Mouse (Mus musculus) yolk sac, embryonic 10.5 days (tissue): Measurements from ENCODE around the gene Cpxm1.
A peak's percentile ranks its signal among the peaks of the same experiment; 100 is the strongest.

Source experiments
- DNase-seq: peaks from one replicate; pipeline ENCODE4 v3.0.0-alpha.2; 2017; ENCODE audit warnings: low spot score

The Cpxm1 gene

DNA sequence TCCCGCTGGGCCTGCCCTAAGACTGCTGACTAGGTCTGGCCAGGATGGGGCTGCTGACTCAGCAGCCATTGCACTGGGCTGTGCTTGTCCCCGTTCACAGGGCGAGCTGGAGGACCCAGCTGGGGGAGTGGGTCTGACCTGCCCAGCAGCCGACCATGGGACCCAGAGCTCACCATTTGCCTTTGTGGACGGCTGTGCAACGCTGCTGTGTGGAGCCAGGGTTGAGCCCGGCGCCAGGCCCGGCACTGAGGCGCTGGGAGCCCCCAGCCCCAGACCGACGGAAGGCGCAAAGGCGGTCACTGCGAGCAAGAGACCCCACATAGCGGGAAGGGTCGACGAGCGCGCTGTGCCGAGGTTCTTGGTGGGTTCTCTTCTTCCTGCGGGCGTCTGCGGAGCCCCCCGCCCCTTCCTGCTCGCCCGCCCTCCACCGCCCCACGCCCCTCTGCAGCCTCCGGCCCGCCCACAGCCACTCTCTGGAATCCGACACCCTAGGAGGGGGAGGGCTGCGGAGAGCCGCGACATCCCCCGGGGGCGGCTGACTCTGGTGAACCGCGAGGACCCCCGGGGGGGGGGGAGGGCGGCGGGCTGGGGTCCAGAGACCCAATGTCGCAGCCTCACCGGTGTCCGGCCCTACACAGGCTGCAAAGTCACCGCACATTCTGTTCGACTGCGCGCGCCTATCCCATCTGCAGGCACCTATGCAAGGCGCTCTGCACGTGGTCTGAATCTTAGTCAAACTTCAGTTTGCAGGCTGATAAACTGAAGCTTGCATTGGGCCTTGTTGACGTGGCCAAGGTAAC lies at the start of gene Cpxm1:
Cpxm1 (minus strand) TSS at position 389 of the 800 bp plus-strand sequence.
- DNase-seq, result peak; percentile 82

DNA sequence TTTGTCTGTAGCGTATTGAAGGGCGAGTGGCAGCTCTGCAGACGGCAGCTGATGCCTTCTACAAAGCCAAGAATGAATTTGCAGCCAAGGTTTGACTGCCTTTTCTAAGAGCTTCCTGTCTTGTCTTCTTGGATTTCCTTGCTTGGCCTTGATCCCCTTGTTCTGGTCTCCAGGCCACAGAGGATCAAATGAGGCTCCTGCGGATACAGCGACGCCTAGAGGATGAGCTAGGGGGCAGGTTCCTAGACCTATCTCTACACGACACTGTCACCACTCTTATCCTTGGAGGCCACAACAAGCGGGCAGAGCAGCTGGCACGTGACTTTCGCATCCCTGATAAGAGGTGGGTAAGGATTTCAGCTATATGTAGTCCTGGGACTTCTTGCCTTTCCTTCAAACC lies 44.8 kb upstream of the Cpxm1 start:
- DNase-seq, result no peak

DNA sequence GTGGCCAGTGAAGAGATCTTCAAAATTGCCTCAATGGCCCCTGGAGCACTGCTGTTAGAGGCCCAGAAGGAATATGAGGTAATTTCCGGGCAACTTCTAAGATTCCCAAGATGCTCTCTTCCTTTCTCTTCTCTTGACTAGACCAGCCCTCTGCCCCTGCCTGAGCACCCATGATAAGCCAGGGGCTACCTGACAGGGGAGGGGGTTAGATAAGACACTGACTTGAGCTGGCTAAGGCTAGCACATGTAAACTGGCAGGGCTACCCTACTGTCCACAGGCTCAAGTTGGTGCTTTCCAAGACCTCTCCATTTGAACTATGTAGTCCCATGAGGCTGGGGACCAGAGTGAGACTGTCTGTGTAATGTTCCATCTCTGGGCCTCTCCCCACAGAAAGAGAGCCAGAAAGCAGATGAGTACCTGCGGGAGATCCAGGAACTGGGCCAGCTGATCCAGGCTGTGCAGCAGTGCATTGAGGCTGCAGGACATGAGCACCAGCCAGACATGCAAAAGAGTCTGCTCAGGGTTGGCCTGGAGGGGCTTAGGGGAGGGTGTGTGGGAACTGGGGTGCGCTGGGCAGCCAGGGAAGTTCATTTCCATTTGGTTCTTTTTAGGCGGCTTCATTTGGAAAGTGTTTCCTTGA lies 42.6 kb upstream of the Cpxm1 start:
- DNase-seq, result no peak

DNA sequence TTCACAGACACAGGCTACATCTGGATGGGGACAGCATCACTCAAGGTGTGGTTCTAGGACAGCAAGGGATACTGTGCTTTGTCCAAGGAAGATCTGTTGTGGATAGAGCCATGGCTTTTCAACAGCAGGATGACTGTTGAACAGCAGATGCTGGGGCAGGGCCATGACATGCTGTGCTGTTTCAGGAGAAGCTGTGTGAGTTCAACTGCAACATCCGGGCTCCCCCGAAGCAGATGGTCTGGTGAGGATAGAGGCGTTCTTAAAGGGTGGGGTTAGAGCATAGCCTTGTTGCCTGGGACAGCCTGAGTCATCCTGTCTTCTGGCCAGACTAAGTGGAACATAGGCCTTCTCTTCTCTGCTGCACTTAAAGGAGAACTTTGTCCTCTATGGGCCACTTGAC lies 41.5 kb upstream of the Cpxm1 start:
- no peak for DNase-seq

DNA sequence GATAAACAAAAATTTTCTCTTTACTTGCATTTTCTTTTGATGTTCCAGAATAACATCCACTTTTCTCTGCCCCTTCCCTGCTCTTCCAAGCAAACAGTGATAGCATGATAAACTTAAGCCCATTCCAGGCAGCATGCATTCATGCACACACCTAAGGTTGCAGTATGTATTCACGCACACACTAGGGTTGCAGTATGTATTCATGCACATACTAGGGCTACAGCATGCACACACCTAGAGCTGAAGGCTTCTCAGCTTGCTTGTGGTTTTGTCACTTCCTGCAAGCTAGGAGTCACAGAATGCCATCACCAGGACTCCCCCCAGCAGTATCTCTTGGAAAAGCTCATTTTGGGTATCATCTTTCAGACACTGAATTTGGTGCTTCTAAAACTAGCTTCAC lies 39.4 kb upstream of the Cpxm1 start:
- DNase-seq, result no peak

DNA sequence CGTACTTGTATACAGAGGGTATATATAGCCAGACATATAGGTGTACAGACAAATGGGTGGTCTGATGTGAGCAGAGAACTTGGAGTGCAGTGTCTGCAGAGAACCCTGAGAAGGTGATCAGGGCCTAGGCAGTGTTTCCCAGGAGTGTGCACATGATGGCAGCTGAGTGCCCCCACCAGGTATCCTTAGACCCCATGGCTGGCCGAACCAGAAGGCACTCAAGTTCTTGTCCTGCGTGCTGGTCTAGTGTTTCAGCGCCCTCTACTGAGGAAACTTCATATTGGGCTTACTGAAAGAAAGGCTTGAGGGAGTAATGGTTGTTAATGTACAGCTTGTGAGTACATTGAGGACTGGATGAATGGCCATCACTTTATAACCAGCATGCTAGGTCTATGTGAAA lies 35.8 kb upstream of the Cpxm1 start:
- no peak for DNase-seq

DNA sequence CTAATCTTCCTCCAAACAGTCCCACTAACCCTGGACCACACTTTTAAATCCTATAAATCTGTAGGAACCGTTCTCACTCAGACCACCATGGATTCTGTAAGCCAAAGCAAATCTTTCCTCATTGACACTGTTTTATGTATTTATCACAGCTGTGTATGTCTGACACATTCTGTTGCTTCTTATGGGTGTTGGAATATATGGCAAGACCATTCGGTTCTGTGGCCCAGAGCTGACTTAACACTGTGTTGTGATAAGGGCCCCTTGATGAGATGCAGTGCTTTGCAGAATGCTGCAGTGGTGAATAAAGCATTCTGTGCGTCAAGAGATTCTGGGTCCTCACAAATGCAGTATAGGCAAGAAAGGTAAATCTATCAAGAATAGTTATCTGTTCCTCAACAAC lies 34.8 kb upstream of the Cpxm1 start:
- no peak for DNase-seq

DNA sequence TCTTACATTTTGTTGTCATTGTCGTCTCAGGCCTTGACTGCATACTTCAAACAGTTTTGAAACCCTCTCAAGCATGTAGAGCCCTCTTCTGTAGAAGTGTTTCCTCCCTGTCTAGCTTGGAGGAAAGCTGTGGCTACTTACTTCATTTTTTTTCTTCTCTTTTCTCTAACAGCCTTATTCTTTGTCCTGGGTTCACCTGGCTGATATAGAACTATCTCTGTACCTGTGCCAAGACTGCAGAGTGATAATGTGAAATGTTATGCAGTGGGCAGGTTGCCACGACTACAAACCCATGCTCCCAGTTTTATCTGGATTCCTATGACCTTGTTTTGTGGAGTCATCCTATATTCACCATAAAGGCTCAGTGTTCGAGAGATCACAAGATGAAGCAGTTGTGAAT lies 33.1 kb upstream of the Cpxm1 start:
- DNase-seq, result no peak

DNA sequence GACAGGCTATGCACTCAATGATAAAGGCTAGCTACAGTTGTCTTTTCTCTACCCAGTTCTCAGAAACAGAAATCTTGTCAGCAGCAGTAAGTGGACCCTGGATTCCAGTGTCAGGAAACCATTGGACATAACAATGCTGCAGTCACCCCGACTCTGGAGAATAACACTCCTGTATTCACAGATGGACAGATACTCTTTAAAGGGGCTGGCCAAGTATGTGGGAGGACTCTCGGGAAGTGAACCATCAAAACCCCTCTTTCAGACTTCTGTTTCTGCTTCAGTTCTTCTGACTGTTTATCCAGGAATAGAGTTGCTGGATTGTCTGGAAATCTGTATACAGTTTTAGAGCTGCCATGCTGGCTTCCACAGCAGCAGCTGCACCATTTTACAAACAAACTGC lies 32.5 kb upstream of the Cpxm1 start:
- no peak for DNase-seq

DNA sequence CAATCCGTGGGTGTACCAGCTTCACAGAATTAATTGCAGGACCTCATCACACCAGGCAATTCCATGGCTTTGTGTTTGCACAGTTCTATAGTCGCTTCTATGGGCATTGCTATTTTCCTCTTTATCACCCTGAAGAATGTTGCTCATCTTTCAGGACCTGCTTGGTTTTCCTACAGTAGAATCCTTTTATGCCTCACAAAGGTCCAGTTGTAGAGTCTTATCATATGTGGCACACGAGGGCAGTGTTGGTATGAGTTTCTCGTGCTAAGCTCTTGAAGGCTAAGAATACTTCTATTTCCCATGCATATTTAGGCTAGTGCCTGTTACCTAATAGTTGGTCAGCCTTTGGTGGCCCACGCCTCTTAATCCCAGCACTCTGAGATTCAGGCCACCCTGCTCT lies 27.7 kb upstream of the Cpxm1 start:
- no peak for DNase-seq

DNA sequence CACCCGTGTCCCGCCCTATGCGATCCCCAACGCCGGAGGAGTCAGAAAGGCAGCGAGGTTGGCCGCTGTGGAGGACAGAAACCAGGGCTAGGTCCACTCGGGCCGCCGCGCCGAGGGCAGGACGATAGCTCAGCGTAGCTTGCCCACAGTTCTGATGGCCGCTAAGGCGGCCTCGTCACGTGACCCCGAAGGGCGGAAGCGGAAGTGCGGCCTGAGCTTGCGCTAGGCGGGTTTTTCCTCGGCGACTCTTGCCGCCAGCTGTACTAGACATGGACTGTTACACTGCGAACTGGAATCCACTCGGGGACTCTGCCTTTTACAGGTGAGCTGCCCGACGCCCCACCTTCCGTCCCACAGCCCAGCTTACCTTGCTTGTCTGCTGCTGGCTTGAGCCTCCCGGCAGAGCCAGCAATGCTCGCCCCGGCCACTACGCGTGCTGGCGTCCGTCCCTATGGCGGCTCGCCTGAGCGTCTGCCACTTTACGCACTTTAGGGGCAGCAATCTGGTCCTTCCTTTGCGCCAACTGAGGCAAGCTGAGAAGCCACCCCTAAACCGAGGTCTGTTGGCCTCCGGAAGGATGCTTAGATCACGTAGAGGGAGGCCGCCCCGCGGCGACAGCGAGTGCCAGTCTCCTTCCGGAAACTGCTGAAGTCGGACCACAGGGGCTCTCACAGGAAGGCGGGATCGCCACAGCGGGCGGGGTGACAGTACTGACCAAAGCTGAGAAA lies 26.9 kb upstream of the Cpxm1 start, which contains the start of the genes Vps16 and Pced1a:
Vps16 (plus strand) TSS at position 214 of the 728 bp plus-strand sequence.
Pced1a (minus strand) TSS at position 576 of the 728 bp plus-strand sequence.
- peak; percentile 93 for DNase-seq

DNA sequence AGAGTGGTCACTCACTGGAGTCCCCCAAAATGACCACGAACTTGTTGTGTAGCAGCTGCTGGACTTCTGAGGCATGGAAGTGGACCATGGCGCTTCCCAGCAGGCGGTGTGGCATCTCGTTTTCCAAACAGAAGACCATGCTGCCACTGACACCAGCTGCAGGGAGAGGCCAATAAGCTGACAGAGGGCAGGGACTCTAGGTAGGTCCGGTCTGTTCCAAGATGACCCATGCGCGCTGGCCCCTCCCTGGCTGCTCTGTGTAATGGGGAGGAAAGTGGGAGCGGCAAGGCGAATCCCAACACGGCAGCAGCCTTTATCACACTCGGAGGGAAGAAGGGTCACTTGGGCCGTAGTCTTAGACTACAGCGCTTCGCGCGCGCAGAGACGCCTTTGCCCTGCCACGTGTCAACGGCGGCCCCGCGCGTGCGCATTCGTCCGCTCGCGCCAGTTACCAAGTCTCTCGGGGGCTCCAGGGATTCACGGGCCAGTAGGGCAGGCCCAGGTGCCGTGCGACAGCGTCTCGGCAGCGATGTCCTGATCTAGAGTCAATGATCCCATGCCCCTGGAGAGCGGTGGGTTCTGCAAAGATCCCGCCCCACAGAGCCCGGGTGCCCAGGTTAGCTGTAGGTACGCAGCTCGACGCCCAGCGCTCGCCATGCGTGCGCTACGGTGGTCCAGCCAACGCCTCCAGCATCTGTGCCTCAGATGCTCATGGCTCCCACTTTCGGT lies 26.2 kb upstream of the Cpxm1 start:
- peak; percentile 84 for DNase-seq

DNA sequence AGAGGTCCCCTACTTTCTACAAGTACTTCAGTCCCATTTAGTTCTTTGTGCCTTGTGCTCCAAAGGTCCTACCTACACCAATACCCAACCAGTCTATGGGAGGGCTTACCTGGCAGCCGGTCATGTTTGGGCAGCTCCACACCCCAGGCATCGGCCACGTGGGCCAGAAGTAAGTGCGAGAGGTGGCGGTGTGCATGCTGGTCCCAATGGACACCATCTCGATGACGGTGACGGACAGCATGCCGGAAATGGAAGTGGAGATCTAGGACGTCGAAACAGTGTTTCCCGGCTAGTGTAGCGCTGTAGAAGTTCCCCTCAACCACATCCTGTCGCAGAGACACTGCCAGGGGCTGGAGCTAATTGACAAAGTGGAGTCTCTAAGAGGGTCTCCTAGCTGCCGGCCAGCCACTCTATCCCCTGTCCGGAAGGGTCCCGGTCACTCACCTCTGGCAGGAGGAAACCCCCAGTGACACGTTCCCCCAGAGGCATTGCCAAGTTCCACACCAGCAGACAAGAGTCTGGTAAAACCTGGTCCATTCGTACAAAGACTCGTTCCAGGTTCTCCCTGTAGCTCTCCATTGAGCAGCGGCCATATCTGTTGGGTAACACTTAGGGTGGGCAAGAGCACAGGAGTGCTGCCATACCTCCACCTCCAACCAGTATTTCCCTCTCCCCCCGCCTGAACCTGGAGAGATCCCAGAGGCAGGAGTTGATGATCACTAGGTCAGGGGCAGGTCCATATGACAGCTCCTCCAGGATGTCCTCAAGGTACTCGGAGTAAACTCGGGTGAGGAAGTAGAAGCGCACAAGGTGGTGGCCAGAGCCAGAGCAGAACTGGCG lies 24.6 kb upstream of the Cpxm1 start:
- DNase-seq, result no peak

DNA sequence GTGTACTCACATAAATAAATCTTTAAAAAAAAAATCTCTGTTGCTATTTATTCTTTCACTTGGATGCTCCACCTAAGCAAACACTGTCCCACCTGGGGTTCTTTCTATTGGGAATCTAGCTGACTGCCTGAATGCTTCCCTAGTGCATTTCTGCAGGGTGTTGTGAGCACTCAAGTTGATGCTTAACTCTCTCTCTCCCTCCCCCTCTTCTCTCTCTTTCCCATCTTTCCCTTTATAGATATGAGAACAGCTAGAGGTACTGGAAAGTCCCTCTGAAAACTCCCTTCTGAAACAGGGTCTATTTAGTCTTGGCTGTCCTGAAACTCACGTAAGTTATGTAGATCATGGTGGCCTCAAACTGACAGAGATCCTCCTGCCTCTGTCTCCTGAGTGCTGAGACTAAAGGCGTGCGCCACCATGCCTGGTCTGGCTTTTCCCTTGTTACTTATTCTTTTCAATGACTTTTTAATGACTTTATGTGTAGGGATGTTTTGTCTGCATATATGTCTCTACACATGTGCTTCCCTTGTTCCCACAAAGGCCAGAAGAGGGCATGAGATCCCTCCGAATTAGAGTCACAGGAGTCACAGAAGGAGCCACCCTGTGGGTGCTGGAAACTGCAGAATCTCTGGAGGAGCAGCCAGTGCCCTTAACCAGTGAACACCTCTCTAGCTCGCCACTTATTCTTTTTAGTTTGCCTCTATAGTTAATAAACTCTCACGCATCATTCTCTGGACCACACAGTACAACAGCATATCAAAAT lies 16.9 kb upstream of the Cpxm1 start:
- DNase-seq, result no peak

DNA sequence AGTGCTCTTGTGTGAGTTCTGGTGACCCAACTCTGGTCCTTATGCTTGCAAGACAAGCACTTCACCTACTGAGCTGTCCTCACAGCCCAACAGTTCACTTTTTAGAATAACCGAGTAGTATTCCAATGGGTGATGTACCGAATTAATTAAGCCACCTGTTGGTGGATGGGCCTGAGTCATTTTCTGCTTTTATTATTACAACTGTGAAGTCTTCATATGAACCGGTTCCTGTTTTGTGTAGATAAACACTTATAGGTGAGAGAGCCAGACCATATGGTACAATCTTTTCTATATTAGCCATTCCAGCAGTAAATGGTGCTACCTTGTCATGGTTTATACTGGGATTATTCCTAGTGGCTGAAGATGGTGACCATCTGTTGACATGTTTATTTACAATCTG lies 15.4 kb upstream of the Cpxm1 start:
- no peak for DNase-seq

DNA sequence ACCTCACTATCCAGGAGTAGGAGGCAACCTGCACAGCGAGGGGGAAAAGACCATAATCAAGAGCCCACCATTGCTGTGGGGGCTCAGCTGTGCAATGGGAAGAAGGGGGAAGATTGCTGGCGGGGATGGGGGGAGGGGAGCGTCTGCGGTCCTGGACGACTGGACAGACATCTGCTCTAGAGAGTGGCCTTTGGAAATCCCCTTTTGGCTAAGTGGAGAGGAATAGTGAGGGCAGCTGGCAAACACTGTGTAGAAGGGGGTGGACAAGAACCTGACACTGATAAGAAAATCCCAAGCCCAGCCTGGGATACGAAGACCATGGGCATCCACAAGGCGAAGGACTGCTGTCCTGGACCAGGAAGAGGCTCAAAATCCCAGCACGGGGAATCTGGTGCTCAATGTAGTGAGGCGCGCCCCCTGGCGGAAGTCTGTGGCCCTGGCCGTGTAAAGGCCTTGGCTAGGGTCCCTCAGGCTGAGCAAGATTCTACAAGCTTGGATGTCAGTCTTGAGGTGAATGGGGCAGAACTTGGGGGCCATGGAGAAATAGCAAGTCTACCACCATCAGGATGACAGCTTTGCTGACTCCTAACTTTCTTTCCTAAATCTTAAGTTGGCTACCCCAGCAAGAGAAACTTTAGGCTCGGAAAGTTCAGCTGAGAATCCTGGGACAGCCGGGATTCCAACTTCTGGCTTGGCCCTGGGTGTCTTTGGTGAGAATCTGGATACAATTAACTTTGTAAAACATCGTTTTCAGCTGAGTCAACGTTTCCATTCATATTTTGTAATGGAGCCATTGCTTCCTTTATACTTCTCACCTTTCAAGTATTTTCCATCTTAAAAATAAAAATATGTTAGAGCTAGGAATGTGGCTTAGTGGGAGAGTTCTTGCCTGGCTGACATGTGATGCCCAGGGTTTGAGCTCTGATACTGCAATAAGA lies 14.5 kb upstream of the Cpxm1 start:
- peak; percentile 60 for DNase-seq

DNA sequence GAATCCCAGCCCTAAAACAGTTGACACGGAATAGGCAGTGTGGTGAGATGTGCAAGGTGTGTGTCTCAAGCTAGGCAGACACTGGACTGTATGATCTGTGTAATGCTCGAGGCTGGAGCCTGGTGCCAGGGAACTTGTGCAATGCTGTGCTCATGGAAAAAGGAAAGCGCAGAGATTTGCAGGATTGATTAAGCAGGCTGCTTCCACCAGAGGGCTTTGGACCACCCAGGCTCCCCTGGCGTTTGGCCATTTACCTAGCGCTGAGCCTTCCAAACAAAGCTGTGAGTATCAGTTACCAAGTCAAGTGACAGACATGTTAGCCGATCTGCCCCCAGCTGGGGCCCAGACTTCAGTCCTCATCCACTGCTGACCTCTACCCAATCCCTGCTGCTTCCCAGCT lies 10.8 kb upstream of the Cpxm1 start:
- no peak for DNase-seq

DNA sequence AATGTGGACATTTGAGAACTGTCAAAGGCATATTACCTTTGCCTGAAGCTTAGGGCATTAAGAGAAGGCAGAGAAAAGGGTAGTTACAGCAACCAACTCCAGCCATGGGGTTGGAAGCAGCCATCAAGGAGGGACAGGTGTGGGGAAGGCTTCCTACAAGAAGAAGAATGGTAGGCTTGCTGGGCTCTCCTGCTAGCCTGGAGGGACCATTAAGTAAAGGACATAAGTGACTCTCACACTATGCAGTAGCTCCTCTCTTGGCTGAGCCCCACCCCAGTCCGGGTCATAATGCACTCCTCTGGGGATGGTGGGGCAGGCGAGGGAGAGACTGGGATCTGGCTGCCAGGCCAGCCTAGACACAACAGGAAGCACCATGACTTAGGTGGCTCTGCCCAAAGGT lies 8.8 kb upstream of the Cpxm1 start, which contains the start of gene Tmem239:
Tmem239 (plus strand) TSS at position 301 of the 400 bp plus-strand sequence.
- DNase-seq, result no peak

DNA sequence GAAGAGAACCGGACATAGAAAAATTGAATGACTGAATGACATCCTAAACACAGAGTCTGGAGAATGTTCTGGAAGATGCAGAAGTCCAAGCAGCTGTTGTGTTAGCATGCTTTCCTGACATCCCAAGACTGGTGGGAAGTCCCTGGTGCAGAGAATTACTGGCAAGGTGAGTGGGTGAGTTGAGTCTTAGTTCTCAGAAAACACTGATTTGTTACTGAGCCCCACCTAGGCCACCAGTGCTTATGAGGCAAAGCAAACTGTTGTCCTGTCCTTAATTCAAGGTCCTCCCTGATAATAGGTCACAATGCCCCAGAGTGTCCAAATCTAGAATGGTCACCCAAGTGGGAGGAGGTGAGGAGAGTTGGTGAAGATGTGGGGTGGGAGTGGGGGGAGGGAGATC lies 7.6 kb upstream of the Cpxm1 start, which contains the start of the genes Gm28372 and 1700020A23Rik:
Gm28372 (plus strand) TSS at position 301 of the 400 bp plus-strand sequence.
1700020A23Rik (plus strand) TSS at position 321 of the 400 bp plus-strand sequence.
- DNase-seq, result no peak
